ENCODE assay signal across 9 mouse cellular contexts in genomic region chr4:45510163-45510562, GRCm38 (mm10). TPM values are rescaled to one million over a fixed set of nuclear protein-coding genes. Genes with fewer than 3 reads are reported as not detected.
DNase-seq lines count a peak whose midpoint lies in the region; ATAC-seq and TF ChIP-seq lines count a peak whose summit lies in the region.
"Had no signal": no experiment of that assay in that cellular context is flagged by ENCODE, and none has a peak within 500 bp of the region (broad histone marks: within the 10 kb centered on the region; RNA-seq: fewer than 3 reads in every experiment).

No protein-coding gene starts in this region.

- TF ChIP-seq EP300 in heart, postnatal 0 days (IDR thresholded peaks at IDR 0.05; ENCODE audit: low read depth): no peak

- no peaks in the 10 kb centered on the region for H3K27me3 ChIP-seq in heart, postnatal 0 days (ENCODE audit: control insufficient read depth, insufficient read depth, low read length)
- H3K27me3 ChIP-seq in lung, embryonic 16.5 days (ENCODE audit: control insufficient read depth, insufficient read depth, low read depth, low read length): no peaks in the 10 kb centered on the region

- WGBS in heart, postnatal 0 days: 44% methylated on average over 6 of the region's 6 CpGs
- WGBS in lung, embryonic 16.5 days: 29% methylated on average over 6 of the region's 6 CpGs

- no peak overlapping the region for H3K4me3 ChIP-seq in heart, postnatal 0 days (ENCODE audit: low read depth, low read length)
- H3K4me3 ChIP-seq in lung, embryonic 16.5 days (ENCODE audit: low read length): no peak overlapping the region

- no peaks in the 10 kb centered on the region for H3K9me3 ChIP-seq in heart, postnatal 0 days (replicated peaks; ENCODE audit: control insufficient read depth, low read length)
- no peaks in the 10 kb centered on the region for H3K9me3 ChIP-seq in lung, embryonic 16.5 days (ENCODE audit: control insufficient read depth, low read length)

- no peak for TF ChIP-seq CTCF in heart, postnatal 0 days (IDR thresholded peaks at IDR 0.05; ENCODE audit: low read depth)

- H3K36me3 ChIP-seq in heart, postnatal 0 days (replicated peaks; ENCODE audit: control insufficient read depth, insufficient read depth, low read length): no peaks in the 10 kb centered on the region
- no peaks in the 10 kb centered on the region for H3K36me3 ChIP-seq in lung, embryonic 16.5 days (ENCODE audit: control insufficient read depth, insufficient read depth, low read length)

- H3K27ac ChIP-seq in heart, postnatal 0 days (ENCODE audit: low read depth): peak overlapping the region; percentile 98
- H3K27ac ChIP-seq in lung, embryonic 16.5 days (ENCODE audit: low read length): 0 out of 2 replicates have a peak overlapping the region, but pooled peaks have one; percentile 15
- H3K27ac ChIP-seq: liver, embryonic 14.5 days had no signal

- no peak overlapping the region for H3K4me2 ChIP-seq in heart, postnatal 0 days (ENCODE audit: low read depth, low read length)
- no peak overlapping the region for H3K4me2 ChIP-seq in lung, embryonic 16.5 days (ENCODE audit: low read depth, low read length)

- H3K4me1 ChIP-seq in heart, postnatal 0 days (ENCODE audit: control insufficient read depth, insufficient read depth): peaks cover 86% of the 10 kb centered on the region
- peaks cover 71% of the 10 kb centered on the region for H3K4me1 ChIP-seq in lung, embryonic 16.5 days (replicated peaks; ENCODE audit: control insufficient read depth, insufficient read depth, low read length)

- H3K9ac ChIP-seq in heart, postnatal 0 days (replicated peaks; ENCODE audit: low read depth, low read length): no peak overlapping the region
- H3K9ac ChIP-seq in lung, embryonic 16.5 days (ENCODE audit: low read length): no peak overlapping the region
- H3K9ac ChIP-seq: liver, embryonic 14.5 days had no signal

- ATAC-seq in heart, postnatal 0 days (ENCODE audit: insufficient read depth, low read depth): no peak
- peak; percentile 27 for ATAC-seq in lung, embryonic 16.5 days (ENCODE audit: low read depth)
- ATAC-seq in CD4-positive, CD25-positive, alpha-beta regulatory T cell, adult 4 months: no peak

- peak; percentile 37 for DNase-seq in ES-CJ7 (ENCODE audit: low read depth, low spot score)
- DNase-seq in adrenal gland, postnatal 10 days: peak; percentile 90
- no peak for DNase-seq in heart, postnatal 0 days (ENCODE audit: low spot score)
- peak; percentile 75 to 87 for DNase-seq in urinary bladder, postnatal 36 days (ENCODE audit: low spot score in 2 of 2)
- no peak for DNase-seq in cerebellum, postnatal 4 days (ENCODE audit: low spot score in 2 of 2)
- DNase-seq in natural killer cell, adult 2 months (ENCODE audit: low spot score in 2 of 2): no peak

RNA-seq across cellular contexts. Expression of gene Shb, which starts 22.1 kb away (rescaled TPM):
- total RNA-seq in adrenal gland, postnatal 10 days (2021): 10 to 100 TPM; 40.4 to 72.5 TPM
- total RNA-seq in heart, postnatal 0 days (2014; rRNA removed; ENCODE audit: low replicate concordance): 54.8 and 79.6 TPM in 2 replicates
- polyA plus RNA-seq in heart, postnatal 0 days (2015; fragmentation: Nextera tagmentation; extraction: Ambion mirVana): 6.5 and 7.4 TPM in 2 replicates
- 12.4 and 16.1 TPM in 2 replicates for polyA plus RNA-seq in lung, embryonic 16.5 days (2015; fragmentation: Nextera tagmentation; extraction: Ambion mirVana)
- polyA plus RNA-seq in CD4-positive, CD25-positive, alpha-beta regulatory T cell, adult 4 months (2017; shearing (Covaris generic)): under 1 TPM in 1 of 2 experiments, not detected in 1; 0.34 TPM

Comparison
In these comparisons a context has a peak if more than half of its experiments do, and no peak if none do; other contexts are left out.
1. DNase-seq: peak in ES-CJ7 (single experiment), adrenal gland, postnatal 10 days (single experiment) and urinary bladder, postnatal 36 days (2 of 2); none in heart, postnatal 0 days (single experiment), cerebellum, postnatal 4 days (0 of 2) and natural killer cell, adult 2 months (0 of 2).